Mouse (Mus musculus) T-helper 2 cell (primary cell): ENCODE data around the gene Pnpla6.
"Not testable (repeated sequence)": the region's sequence is repeated elsewhere in the genome, so short reads cannot be mapped to it uniquely, and the experiment has no call there.

Experiments used
- in situ Hi-C: fragments of 300-600 bp; cut with MboI, MseI; formaldehyde crosslinking; loops from one replicate; pipeline ENCODE4 v1.15.1; 2025; ENCODE audit warnings: high pct_unique_total_duplicates

The Pnpla6 gene

DNA sequence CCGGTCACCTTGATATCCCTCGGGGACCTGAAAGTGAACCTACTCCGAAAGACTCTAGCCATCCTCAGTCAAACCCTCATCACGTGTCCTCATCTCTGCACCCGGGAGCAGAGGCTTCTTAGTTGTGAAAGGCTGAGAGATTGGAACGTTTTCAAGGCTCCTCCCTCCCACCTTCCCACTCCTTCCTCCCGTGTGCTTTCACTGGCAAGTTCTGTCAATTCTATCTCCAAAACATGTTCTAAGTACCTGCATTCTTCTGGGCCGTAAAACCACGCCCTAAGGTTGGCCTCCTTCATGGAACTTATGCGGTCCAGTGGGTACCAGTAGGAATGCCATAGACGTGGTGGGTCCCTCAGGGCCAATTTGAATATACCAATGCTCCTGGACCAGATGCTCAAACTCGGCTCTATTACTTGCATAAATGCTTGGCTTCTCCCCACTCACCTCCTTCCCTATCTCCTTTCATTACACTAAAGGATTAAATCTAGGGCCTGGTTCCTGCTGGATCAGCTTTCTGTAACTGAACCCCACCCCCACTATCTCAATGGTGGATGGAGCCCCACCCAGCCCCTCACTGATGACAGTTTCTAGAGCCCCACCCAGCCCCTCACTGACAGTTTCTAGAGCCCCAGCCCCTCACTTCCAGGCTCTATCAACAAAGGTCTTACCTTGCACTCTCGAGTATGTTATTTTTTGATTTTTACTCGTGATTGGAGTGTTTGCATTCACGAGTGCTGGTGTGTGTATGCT lies 61.2 kb downstream of the Pnpla6 start:
- in situ Hi-C loops: no loop called here

DNA sequence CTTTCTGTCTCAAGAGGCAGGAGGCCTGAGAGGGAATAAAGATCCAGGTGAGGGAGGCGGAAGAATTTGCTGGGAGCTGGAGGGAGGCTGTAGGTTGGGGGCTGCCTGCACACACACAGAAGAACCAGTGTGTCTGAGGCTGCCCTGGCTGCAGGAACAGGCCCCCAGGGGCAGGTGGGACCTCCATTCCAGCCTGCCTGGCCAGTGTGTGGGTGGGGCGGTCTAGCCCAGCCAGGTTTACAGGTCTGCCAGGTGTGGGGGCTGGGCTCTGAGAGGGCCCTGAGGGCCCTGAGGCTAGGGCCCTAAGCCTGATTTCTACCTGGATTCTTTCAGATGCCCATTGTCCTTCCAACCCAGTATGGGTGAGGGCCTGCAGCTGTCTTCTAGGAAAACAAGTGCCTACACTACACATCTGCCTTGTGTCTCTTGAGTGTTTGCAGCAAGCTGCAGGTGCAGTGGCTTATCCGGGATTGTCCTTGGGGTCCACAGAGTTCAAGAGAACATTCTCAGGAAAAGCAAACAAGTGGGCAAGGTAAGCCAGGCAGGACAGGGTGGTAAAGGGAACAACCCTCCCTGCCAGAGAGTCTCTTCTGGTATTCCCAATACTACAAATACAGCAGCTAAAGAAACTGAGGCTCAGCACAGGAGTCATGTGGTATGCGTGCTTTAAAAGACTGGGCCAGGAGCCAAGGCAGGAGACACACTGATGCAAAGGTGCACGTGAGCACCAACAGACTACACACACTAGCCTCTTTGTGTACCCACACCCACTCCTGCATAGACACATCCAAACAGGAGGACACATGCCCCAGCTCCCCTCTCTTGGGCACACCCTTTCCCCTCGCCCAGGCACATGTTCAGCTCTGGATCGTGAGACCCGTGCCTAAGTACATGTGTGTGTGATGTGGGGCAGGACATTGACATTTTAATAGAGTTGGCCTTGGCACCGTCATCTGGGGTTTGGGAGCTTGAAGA lies 64.5 kb downstream of the Pnpla6 start:
- in situ Hi-C loops: no loop called here

- in situ Hi-C loops: not testable (repeated sequence)
Measured at GRCm38 (mm10) chr8:3581961-3582360, 66.8 kb downstream of the Pnpla6 start.

GRCm38 (mm10) chr8:3586452-3586851 lies 71.3 kb downstream of the Pnpla6 start:
- in situ Hi-C loops: no loop called here

DNA sequence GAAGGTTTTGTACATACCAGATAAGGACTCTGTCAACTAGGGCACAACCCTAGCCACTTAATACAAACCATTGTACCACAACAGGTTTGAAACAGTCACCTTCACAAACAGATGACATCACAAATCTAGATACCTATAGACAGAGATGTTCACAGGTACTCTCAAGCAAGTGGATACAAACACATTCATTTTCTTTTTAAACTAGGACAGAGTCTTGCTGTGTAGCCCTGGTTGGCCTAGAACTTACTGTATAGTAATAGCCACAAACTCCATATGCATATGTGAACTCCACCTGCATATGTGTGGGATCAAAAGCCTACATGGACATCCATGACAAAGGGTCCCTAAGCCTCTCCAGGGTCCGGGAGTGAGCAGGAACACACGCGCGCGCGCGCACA lies 71.8 kb downstream of the Pnpla6 start, which contains the start of gene Camsap3:
Gene Camsap3, plus strand, starts transcription at position 301 of the 398 bp plus-strand sequence.
- in situ Hi-C loops: no loop called here

DNA sequence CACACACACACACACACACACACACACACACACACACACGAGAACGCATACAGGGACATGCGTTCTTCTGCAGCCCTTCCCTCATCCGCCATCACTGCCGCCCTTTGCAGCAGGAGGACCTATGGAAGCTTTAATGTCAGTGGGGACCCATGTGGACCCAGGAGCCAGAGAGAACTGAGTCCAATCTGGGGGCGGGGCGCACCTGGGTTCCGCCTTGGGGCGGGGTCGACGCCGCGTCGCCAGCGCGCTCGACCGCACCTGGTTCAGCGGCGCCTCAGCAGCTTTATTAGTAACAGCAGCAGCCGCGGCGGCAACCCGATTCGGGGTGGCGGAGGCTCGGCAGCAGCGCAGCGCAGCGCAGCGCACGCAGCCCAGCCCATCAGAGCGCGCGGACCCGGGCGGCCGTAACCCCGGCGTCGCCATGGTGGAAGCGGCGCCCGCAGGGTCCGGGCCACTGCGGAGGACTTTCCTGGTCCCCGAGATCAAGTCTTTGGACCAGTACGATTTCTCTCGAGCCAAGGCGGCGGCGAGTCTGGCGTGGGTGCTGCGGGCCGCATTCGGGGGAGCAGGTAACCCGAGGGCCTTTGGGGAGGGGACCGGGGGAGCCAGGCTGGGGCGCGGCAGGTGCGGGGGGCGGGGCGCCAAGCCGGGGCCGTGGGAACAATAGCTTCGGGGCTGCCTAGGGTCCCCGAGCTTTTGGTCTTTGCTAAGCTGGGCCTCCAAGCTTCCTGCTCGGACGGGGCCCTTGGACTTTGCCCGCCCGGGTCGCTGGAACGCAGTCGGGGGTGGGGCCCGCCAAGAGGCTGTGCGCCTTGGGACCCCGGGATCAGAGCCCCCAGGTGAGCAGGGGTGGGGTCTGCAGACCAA lies 72.4 kb downstream of the Pnpla6 start:
- in situ Hi-C loops: no loop called here

- in situ Hi-C loops: no loop called here
Measured at GRCm38 (mm10) chr8:3588258-3588633, 73.1 kb downstream of the Pnpla6 start.

GRCm38 (mm10) chr8:3593470-3593869 lies 78.3 kb downstream of the Pnpla6 start:
- in situ Hi-C loops: no loop called here
